Mouse (Mus musculus) spleen, adult 12 weeks (tissue): ENCODE data around the gene Il20.
A peak's percentile ranks its signal among the peaks of the same experiment; 100 is the strongest.

Experiments used
- DNase-seq: peaks from one replicate; pipeline ENCODE4 v3.0.0; 2022; ENCODE audit warnings: low spot score

Gene Il20

GRCm38 (mm10) chr1:130865541-130866221 lies 45.6 kb downstream of the Il20 start, which contains the start of gene Fcmr:
TSS of gene Fcmr (plus strand) at chr1:130865669.
- DNase-seq = no peak

DNA sequence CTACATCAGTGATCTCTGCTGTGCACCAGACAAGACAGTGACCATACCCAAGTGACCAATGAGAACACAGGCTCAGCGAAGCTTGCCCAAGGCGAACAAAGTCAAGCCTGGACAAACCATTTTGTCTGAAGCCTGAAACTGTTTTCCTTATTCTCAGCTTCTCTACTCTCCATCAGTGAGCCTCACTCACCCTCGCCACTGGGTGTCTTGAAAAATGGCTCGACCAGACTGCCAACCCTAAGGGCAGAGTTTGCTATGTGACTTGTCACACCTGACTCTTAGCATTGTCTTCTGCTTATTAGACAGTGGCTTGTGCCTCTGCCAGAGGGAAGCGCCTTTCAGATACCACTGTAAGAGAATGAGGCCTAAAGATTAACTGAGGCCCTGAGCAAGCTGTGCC lies 46.5 kb downstream of the Il20 start:
- no peak for DNase-seq

DNA sequence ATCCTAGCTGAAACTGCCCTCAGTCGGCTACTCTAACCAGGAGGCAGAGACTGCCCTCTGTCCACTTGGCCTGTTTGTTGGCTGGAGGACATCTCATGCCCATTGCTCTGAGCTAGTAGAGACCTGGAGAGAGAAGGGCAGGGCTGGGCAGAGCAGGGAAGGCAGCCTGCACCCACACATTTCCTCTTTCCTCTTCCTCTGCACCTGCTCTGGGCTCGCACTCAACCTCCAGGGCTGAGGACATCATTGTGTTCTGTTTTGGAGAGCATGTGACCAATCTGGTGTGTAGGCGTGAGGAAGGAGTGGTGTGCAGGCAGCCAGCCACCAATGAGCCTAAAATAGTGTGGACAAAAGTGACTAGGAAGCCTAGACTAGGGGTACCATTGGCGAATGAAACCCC lies 47.0 kb downstream of the Il20 start:
- peak; percentile 26 for DNase-seq

DNA sequence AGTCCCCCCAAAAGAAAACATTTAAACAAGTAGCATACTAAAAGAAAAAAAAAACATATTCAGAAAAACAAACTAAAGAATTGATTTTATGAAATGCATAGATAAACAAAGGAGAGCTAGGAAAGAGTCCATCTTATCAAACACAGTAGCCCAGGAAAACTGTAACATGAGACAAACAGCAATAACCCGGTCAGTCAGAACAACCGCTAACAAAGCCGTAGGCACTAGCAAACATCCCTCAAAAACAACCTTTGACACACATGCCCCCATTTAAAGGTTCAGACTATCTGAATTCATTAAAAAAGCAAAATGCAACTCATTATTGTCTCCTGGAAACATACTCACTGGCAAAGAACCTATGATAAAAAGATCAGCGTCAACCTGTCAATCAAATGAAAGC lies 53.8 kb downstream of the Il20 start:
- DNase-seq = no peak
